Mouse (Mus musculus): ENCODE measurements around the gene Galnt17.

- TF ChIP-seq CTCF (IDR thresholded peaks at IDR 0.05; ENCODE audit: low read depth): no peak
- no peak for TF ChIP-seq EP300 (optimal IDR thresholded peaks at IDR 0.05)
Measured at GRCm38 (mm10) chr5:130858706-130859105, 449.6 kb downstream of the Galnt17 start.

Data from stomach, postnatal 0 days (tissue).